Mouse (Mus musculus): ENCODE data around the gene Ddx11. TPM values are rescaled to one million over a fixed set of nuclear protein-coding genes. Genes with fewer than 3 reads are reported as not detected.
"Not testable (repeated sequence)": the region's sequence is repeated elsewhere in the genome, so short reads cannot be mapped to it uniquely, and the experiment has no call there.

The Ddx11 gene
- polyA plus RNA-seq, 1 experiment = 10.0 TPM

- Histone ChIP-seq H3K36me3 (ENCODE audit: control insufficient read depth, insufficient read depth) (peaks cover 24% of the 10 kb centered on the region), H3K4me3 (ENCODE audit: insufficient read depth, poor library complexity, severe bottlenecking) (no peak overlapping the region), H3K27me3 (ENCODE audit: control insufficient read depth, insufficient read depth, insufficient read length) (no peaks in the 10 kb centered on the region), H3K79me2 (ENCODE audit: control insufficient read depth, insufficient read depth) (no peaks in the 10 kb centered on the region), H3ac (ENCODE audit: control insufficient read depth, insufficient read length, low read depth) (no peak overlapping the region), H3K79me3 (ENCODE audit: low read depth) (no peaks in the 10 kb centered on the region)
- TF ChIP-seq MYOG (IDR thresholded peaks at IDR 0.05; ENCODE audit: control insufficient read depth, extremely low read depth, insufficient read length) = no peak
- TF ChIP-seq CTCF (IDR thresholded peaks at IDR 0.05; ENCODE audit: control insufficient read depth, insufficient read depth, insufficient read length) = no peak
- no peak for TF ChIP-seq CEBPB (IDR thresholded peaks at IDR 0.05; ENCODE audit: low read depth)
- no peak for TF ChIP-seq FOSL1 (IDR thresholded peaks at IDR 0.05; ENCODE audit: insufficient read depth, low read length, poor library complexity, severe bottlenecking)
- no peak for TF ChIP-seq MYOD1 (IDR thresholded peaks at IDR 0.05; ENCODE audit: control insufficient read depth, insufficient read length, low read depth)
- TF ChIP-seq USF1 (IDR thresholded peaks at IDR 0.05; ENCODE audit: low read depth) = no peak
- no peak for TF ChIP-seq MAX (IDR thresholded peaks at IDR 0.05)
Observed at GRCm38 (mm10) chr17:66154876-66155275, 31.6 kb downstream of the Ddx11 start.

DNA sequence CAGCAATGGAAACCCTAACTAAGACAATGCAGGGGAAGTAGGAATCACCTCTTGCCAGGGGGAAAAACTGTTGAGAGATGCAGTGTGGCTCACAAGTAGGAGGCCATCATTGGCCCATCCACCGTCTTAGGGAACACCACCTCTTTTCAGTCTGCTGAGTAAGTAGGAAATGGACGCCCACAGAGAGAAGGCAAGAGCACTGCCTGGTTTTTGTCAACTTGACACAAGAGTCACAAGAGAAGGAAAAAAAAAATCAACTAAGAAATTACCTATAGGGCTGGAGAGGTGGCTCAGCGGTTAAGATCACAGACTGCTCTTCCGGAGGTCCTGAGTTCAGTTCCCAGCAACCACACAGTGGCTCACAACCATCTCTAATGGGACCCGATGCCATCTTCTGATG is 35.0 kb downstream of the Ddx11 start:
- no peak for TF ChIP-seq MAX (IDR thresholded peaks at IDR 0.05)
- no peak for TF ChIP-seq CTCF (IDR thresholded peaks at IDR 0.05; ENCODE audit: control insufficient read depth, insufficient read depth, insufficient read length)
- TF ChIP-seq MYOG (IDR thresholded peaks at IDR 0.05; ENCODE audit: control insufficient read depth, extremely low read depth, insufficient read length) = no peak
- no peak for TF ChIP-seq MYOD1 (IDR thresholded peaks at IDR 0.05; ENCODE audit: control insufficient read depth, insufficient read length, low read depth)
- no peak for TF ChIP-seq CEBPB (IDR thresholded peaks at IDR 0.05; ENCODE audit: low read depth)
- no peak for TF ChIP-seq FOSL1 (IDR thresholded peaks at IDR 0.05; ENCODE audit: insufficient read depth, low read length, poor library complexity, severe bottlenecking)
- TF ChIP-seq USF1 (IDR thresholded peaks at IDR 0.05; ENCODE audit: low read depth) = no peak
- H3K36me3 ChIP-seq (ENCODE audit: control insufficient read depth, insufficient read depth) = no peaks in the 10 kb centered on the region

GRCm38 (mm10) chr17:66167141-66167540 is 43.8 kb downstream of the Ddx11 start:
- not testable (repeated sequence) for H3ac ChIP-seq (ENCODE audit: control insufficient read depth, insufficient read length, low read depth); H3K36me3 ChIP-seq (ENCODE audit: control insufficient read depth, insufficient read depth); H3K4me3 ChIP-seq (ENCODE audit: insufficient read depth, poor library complexity, severe bottlenecking); H3K79me2 ChIP-seq (ENCODE audit: control insufficient read depth, insufficient read depth); H3K79me3 ChIP-seq (ENCODE audit: low read depth); H3K27me3 ChIP-seq (ENCODE audit: control insufficient read depth, insufficient read depth, insufficient read length)

More for the DNA sequence above, 35.0 kb downstream of the Ddx11 start:
- Histone ChIP-seq H3ac (ENCODE audit: control insufficient read depth, insufficient read length, low read depth) (no peak overlapping the region), H3K79me2 (ENCODE audit: control insufficient read depth, insufficient read depth) (no peaks in the 10 kb centered on the region), H3K4me3 (ENCODE audit: insufficient read depth, poor library complexity, severe bottlenecking) (no peak overlapping the region), H3K79me3 (ENCODE audit: low read depth) (no peaks in the 10 kb centered on the region), H3K27me3 (ENCODE audit: control insufficient read depth, insufficient read depth, insufficient read length) (no peaks in the 10 kb centered on the region)

DNA sequence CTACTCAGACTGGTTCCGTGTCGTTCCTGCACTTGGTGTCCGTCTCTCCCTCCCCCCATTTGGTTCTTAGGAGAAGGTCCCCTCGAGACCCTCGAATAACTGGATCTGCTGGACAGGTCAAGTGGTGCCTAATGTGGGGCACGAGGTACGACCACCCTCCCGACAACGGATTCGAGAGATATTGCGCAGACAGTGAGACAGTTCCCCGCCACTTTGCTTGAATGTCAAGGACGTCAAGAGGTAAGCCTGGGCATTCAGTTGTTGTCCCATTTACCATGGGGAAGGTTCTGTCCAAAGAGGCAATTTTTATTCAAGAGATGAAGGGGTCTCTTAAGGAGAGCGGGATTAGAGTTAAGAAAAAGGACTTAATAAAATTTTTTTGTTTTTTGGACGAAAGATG is 47.7 kb downstream of the Ddx11 start:
- not testable (repeated sequence) for H3K79me2 ChIP-seq (ENCODE audit: control insufficient read depth, insufficient read depth); H3ac ChIP-seq (ENCODE audit: control insufficient read depth, insufficient read length, low read depth); H3K4me3 ChIP-seq (ENCODE audit: insufficient read depth, poor library complexity, severe bottlenecking); H3K36me3 ChIP-seq (ENCODE audit: control insufficient read depth, insufficient read depth); H3K27me3 ChIP-seq (ENCODE audit: control insufficient read depth, insufficient read depth, insufficient read length); H3K79me3 ChIP-seq (ENCODE audit: low read depth)

DNA sequence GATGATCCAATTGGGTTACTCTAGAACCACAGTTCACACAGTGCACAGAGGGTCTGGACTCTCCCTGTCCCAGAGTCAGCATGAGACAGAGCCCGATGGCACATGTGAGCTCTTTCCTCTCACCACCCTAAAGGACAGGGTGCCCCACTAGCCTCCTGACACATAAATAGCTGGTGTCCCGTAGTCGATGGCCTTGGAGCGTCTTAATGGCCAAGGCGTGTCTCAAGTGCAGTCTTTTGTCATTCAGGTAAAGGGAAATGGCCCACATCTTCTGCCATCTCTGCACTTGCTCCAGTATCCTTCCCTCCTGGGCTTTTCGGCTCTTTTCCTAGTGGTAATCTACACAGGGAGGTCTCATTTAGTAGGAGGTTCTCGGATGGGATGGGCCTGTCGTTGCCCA is 67.3 kb downstream of the Ddx11 start:
- Histone ChIP-seq H3ac (ENCODE audit: control insufficient read depth, insufficient read length, low read depth) (no peak overlapping the region), H3K79me3 (ENCODE audit: low read depth) (no peaks in the 10 kb centered on the region), H3K27me3 (ENCODE audit: control insufficient read depth, insufficient read depth, insufficient read length) (peaks cover 26% of the 10 kb centered on the region), H3K4me3 (ENCODE audit: insufficient read depth, poor library complexity, severe bottlenecking) (no peak overlapping the region), H3K36me3 (ENCODE audit: control insufficient read depth, insufficient read depth) (no peaks in the 10 kb centered on the region), H3K79me2 (ENCODE audit: control insufficient read depth, insufficient read depth) (no peaks in the 10 kb centered on the region)
- no peak for TF ChIP-seq USF1 (IDR thresholded peaks at IDR 0.05; ENCODE audit: low read depth)
- TF ChIP-seq MYOG (IDR thresholded peaks at IDR 0.05; ENCODE audit: control insufficient read depth, extremely low read depth, insufficient read length) = no peak
- no peak for TF ChIP-seq MAX (IDR thresholded peaks at IDR 0.05)
- no peak for TF ChIP-seq FOSL1 (IDR thresholded peaks at IDR 0.05; ENCODE audit: insufficient read depth, low read length, poor library complexity, severe bottlenecking)
- TF ChIP-seq CTCF (IDR thresholded peaks at IDR 0.05; ENCODE audit: control insufficient read depth, insufficient read depth, insufficient read length) = no peak
- no peak for TF ChIP-seq MYOD1 (IDR thresholded peaks at IDR 0.05; ENCODE audit: control insufficient read depth, insufficient read length, low read depth)
- TF ChIP-seq CEBPB (IDR thresholded peaks at IDR 0.05; ENCODE audit: low read depth) = no peak

DNA sequence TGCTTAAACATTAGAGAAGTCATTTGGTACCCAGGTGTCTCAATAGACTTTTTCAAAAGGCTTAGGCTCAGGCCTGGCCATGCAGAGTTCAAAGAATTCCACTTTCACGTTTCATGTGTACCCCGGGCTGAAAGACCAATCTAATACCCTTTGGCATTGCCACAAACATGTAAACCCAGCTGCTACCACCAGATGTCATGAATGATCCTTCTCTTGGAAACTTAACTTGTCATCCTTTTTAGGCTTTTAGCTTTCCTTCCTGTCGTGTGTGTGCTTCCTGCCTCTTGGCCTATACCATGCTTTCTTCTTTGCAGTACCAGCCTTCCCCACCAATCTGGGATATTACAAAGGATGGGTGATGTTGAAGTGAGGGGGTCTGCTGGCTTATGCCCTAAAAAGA is 73.7 kb downstream of the Ddx11 start:
- Histone ChIP-seq H3K36me3 (ENCODE audit: control insufficient read depth, insufficient read depth) (no peaks in the 10 kb centered on the region), H3K4me3 (ENCODE audit: insufficient read depth, poor library complexity, severe bottlenecking) (no peak overlapping the region)
- TF ChIP-seq MYOD1 (IDR thresholded peaks at IDR 0.05; ENCODE audit: control insufficient read depth, insufficient read length, low read depth) (no peak), CTCF (IDR thresholded peaks at IDR 0.05; ENCODE audit: control insufficient read depth, insufficient read depth, insufficient read length) (no peak), MAX (IDR thresholded peaks at IDR 0.05) (no peak), USF1 (IDR thresholded peaks at IDR 0.05; ENCODE audit: low read depth) (no peak), MYOG (IDR thresholded peaks at IDR 0.05; ENCODE audit: control insufficient read depth, extremely low read depth, insufficient read length) (no peak), FOSL1 (IDR thresholded peaks at IDR 0.05; ENCODE audit: insufficient read depth, low read length, poor library complexity, severe bottlenecking) (no peak), CEBPB (IDR thresholded peaks at IDR 0.05; ENCODE audit: low read depth) (no peak)

More for the DNA sequence above, 73.7 kb downstream of the Ddx11 start:
- H3K27me3 ChIP-seq (ENCODE audit: control insufficient read depth, insufficient read depth, insufficient read length) = peaks cover 24% of the 10 kb centered on the region
- H3K79me2 ChIP-seq (ENCODE audit: control insufficient read depth, insufficient read depth) = no peaks in the 10 kb centered on the region
- H3K79me3 ChIP-seq (ENCODE audit: low read depth) = no peaks in the 10 kb centered on the region
- H3ac ChIP-seq (ENCODE audit: control insufficient read depth, insufficient read length, low read depth) = no peak overlapping the region

Other genes with a start within 250 kb of the Ddx11 start
- 21.9 TPM for gene Ralbp1, start 237.7 kb upstream of the Ddx11 start, polyA plus RNA-seq (2012; fragmentation: generic; extraction: Trizol)
- gene Twsg1, start 172.3 kb upstream of the Ddx11 start, polyA plus RNA-seq (2012; fragmentation: generic; extraction: Trizol) = 18.8 TPM
- 3.1 TPM for gene Ankrd12, start 46.4 kb upstream of the Ddx11 start, polyA plus RNA-seq (2012; fragmentation: generic; extraction: Trizol)
- gene Ndufv2, start 22.0 kb upstream of the Ddx11 start, polyA plus RNA-seq (2012; fragmentation: generic; extraction: Trizol) = 134 TPM
- 34.5 TPM for gene Washc1, start 12.0 kb upstream of the Ddx11 start, polyA plus RNA-seq (2012; fragmentation: generic; extraction: Trizol)